Mouse (Mus musculus): ENCODE measurements around the gene Pard3. TPM values are rescaled to one million over a fixed set of nuclear protein-coding genes. Genes with fewer than 3 reads are reported as not detected.

Pard3 gene
- total RNA-seq, 4 experiments from 2014 or later, result 30.2 to 32.1 (median 30.9) TPM

- DNase-seq (ENCODE audit: low spot score), result no peak
These were observed 367.5 kb downstream of the Pard3 start for GRCm38 (mm10) chr8:127431236-127431635.

GRCm38 (mm10) chr8:127435975-127436374 is 372.3 kb downstream of the Pard3 start:
- DNase-seq (ENCODE audit: low spot score), result no peak

- no peak for DNase-seq (ENCODE audit: low spot score)
These were observed 374.0 kb downstream of the Pard3 start for GRCm38 (mm10) chr8:127437613-127438235.

GRCm38 (mm10) chr8:127438625-127439391 is 375.1 kb downstream of the Pard3 start:
- peak; percentile 52 for DNase-seq (ENCODE audit: low spot score)

GRCm38 (mm10) chr8:127439392-127440160 is 375.9 kb downstream of the Pard3 start:
- peak; percentile 36 for DNase-seq (ENCODE audit: low spot score)

- no peak for DNase-seq (ENCODE audit: low spot score)
These were observed 376.6 kb downstream of the Pard3 start for GRCm38 (mm10) chr8:127440161-127440833.

GRCm38 (mm10) chr8:127440834-127441485 is 377.3 kb downstream of the Pard3 start:
- peak; percentile 75 for DNase-seq (ENCODE audit: low spot score)

- DNase-seq (ENCODE audit: low spot score), result no peak
These were observed 383.7 kb downstream of the Pard3 start for GRCm38 (mm10) chr8:127447401-127447800.

GRCm38 (mm10) chr8:127449066-127449840 is 385.6 kb downstream of the Pard3 start:
- DNase-seq (ENCODE audit: low spot score), result no peak

- DNase-seq (ENCODE audit: low spot score), result no peak
These were observed 387.4 kb downstream of the Pard3 start for GRCm38 (mm10) chr8:127450954-127451668.

- DNase-seq (ENCODE audit: low spot score), result no peak
These were observed 388.7 kb downstream of the Pard3 start for GRCm38 (mm10) chr8:127452364-127452763.

GRCm38 (mm10) chr8:127457901-127458300 is 394.2 kb downstream of the Pard3 start:
- no peak for DNase-seq (ENCODE audit: low spot score)

GRCm38 (mm10) chr8:127461173-127461572 is 397.5 kb downstream of the Pard3 start:
- no peak for DNase-seq (ENCODE audit: low spot score)

- DNase-seq (ENCODE audit: low spot score), result no peak
These were observed 398.8 kb downstream of the Pard3 start for GRCm38 (mm10) chr8:127462378-127462935.

GRCm38 (mm10) chr8:127464300-127464699 is 400.6 kb downstream of the Pard3 start:
- no peak for DNase-seq (ENCODE audit: low spot score)

GRCm38 (mm10) chr8:127472204-127472603 is 408.5 kb downstream of the Pard3 start:
- DNase-seq (ENCODE audit: low spot score), result no peak

- peak; percentile 69 for DNase-seq (ENCODE audit: low spot score)
These were observed 416.3 kb downstream of the Pard3 start for GRCm38 (mm10) chr8:127480003-127480402.

- no peak for DNase-seq (ENCODE audit: low spot score)
These were observed 421.9 kb downstream of the Pard3 start for GRCm38 (mm10) chr8:127485618-127486017.

GRCm38 (mm10) chr8:127491963-127492362 is 428.3 kb downstream of the Pard3 start:
- DNase-seq (ENCODE audit: low spot score), result no peak
